Mouse (Mus musculus): Measurements from ENCODE around the gene Krt222. TPM values are rescaled to one million over a fixed set of nuclear protein-coding genes. Genes with fewer than 3 reads are reported as not detected.

The Krt222 gene
- polyA plus RNA-seq, 1 experiment from 2014 or later = 0.98 TPM

- peak within 1 kb of the TSS; percentile 75 for H3K4me2 ChIP-seq (replicated peaks)
- no peaks in the 10 kb centered on the region for H3K9me3 ChIP-seq (replicated peaks)
- peak; percentile 91 for ATAC-seq (ENCODE audit: low FRiP score)
- H3K36me3 ChIP-seq = peaks cover 18% of the 10 kb centered on the region
- H3K27ac ChIP-seq = peak within 1 kb of the TSS; percentile 99
- whole genome bisulfite sequencing = 0% methylated on average over 87 of the region's 87 CpGs
- H3K9ac ChIP-seq = peak within 1 kb of the TSS; percentile 98
- H3K27me3 ChIP-seq = no peaks in the 10 kb centered on the region
- peak within 1 kb of the TSS; percentile 80 for H3K4me3 ChIP-seq
- H3K4me1 ChIP-seq = peaks cover 28% of the 10 kb centered on the region
Measured at GRCm38 (mm10) chr11:99230261-99231048, 13.4 kb downstream of the Krt222 start, which contains the start of gene Smarce1. Smarce1 (minus strand) TSS chr11:99231017.

DNA sequence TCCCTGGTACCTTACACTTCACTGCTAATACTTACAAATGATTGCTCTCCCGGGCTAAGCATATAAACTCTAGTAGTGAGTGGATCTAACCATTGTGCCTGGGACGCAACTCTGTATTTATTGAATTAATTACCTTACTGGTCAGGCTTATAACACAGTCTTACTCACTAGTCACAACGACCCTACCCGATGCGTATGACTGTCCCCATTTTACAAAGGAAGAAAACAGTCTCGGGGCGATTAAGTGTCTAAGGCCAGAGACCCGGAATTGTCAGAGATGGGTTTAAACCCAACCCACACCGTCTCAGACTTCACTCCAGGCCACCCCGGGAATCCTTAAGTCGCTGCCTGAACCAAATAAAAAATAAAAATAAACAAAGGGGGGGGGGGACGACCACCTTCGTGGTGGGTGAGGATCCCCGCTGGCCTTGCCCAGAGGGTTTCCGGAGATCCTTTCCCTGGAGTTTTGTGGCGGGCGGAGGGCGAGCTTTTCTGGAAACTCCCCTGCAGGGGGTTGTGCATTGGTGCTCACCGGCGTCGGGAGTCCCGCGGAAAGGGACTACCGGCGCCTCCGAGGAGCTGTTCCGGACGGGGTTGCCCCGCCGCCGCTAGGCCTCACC is 14.1 kb downstream of the Krt222 start:
- Histone ChIP-seq H3K27ac (peak overlapping the region; percentile 99), H3K36me3 (peaks cover 24% of the 10 kb centered on the region)
- peak; percentile 61 for ATAC-seq (ENCODE audit: low FRiP score)

DNA sequence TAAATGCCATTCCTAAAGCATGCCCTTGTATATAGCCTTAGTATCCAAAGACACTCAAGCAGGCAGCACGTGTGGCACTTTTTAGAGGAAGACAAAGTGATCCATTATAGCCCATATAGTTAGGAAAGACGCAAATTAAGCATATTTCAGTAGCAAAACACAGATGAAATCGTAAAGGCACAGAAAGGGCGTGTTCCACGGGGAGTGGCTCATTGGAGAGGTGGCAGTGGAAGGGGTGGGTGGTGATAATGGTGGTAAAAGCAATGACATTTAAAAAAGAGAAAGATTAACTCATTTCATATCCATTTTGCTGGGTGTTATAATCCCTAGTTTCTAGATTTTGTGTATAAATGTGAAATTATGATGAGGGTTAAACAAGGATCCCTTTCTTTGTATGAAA is 17.6 kb downstream of the Krt222 start:
- ATAC-seq (ENCODE audit: low FRiP score) = no peak
- H3K4me3 ChIP-seq = no peak overlapping the region
- H3K36me3 ChIP-seq = peaks cover 48% of the 10 kb centered on the region
- H3K9me3 ChIP-seq (replicated peaks) = no peaks in the 10 kb centered on the region
- H3K4me2 ChIP-seq (replicated peaks) = no peak overlapping the region
- WGBS = 90% methylated on average over 5 of the region's 5 CpGs
- H3K4me1 ChIP-seq = peaks cover 25% of the 10 kb centered on the region
- no peak overlapping the region for H3K9ac ChIP-seq
- H3K27ac ChIP-seq = no peak overlapping the region
- H3K27me3 ChIP-seq = no peaks in the 10 kb centered on the region

More for the DNA sequence above, 14.1 kb downstream of the Krt222 start:
- Histone ChIP-seq H3K27me3 (no peaks in the 10 kb centered on the region), H3K9me3 (replicated peaks) (no peaks in the 10 kb centered on the region), H3K4me1 (peaks cover 28% of the 10 kb centered on the region), H3K4me2 (replicated peaks) (peak overlapping the region; percentile 75), H3K9ac (peak overlapping the region; percentile 98), H3K4me3 (peak overlapping the region; percentile 80)
- WGBS = under 1% methylated on average over 31 of the region's 31 CpGs

DNA sequence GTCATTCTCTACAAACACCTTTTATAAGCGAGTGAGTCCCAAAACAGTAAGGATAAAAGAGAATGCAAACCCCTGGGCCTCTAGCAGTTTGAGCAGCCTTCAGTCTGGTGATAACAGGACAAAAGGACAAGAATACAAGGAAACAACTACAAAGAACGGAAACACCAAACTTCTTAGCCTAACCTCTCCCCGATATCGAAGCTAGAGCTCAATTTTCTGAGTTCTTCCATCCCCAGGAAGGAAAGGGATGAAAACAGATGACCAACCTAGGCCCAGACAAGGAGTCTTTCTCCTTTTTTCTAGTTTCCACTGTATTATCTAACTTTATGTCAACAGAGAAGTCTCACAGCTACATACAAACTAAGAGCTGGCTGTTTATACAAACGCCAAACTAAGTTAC is 20.6 kb downstream of the Krt222 start:
- Histone ChIP-seq H3K27ac (no peak overlapping the region), H3K9me3 (replicated peaks) (no peaks in the 10 kb centered on the region), H3K4me2 (replicated peaks) (no peak overlapping the region), H3K9ac (no peak overlapping the region), H3K4me1 (peaks cover 16% of the 10 kb centered on the region), H3K4me3 (no peak overlapping the region), H3K27me3 (no peaks in the 10 kb centered on the region), H3K36me3 (peaks cover 67% of the 10 kb centered on the region)
- 90% methylated on average over 5 of the region's 5 CpGs for whole genome bisulfite sequencing
- no peak for ATAC-seq (ENCODE audit: low FRiP score)

DNA sequence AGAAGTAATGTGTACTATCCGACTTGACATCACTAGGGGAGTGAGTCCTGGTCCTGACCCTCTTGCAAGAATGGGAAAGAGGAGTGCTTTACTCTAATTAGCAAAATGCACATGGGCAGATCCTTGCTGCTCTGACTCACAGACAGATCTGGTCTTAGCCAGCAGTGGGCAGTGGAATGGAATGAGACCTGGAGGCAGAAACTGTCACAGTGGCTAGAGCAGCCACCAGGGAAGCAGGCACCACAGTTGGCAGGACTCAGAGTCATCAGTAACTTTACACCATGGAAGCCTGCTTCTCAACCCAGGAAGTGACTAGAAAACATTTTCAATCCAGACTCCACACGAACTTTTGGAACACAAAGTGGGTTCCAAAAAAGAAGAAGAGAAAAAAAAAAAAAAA is 22.1 kb downstream of the Krt222 start:
- Histone ChIP-seq H3K4me2 (replicated peaks) (no peak overlapping the region), H3K36me3 (peaks cover 67% of the 10 kb centered on the region), H3K4me3 (no peak overlapping the region), H3K4me1 (peaks cover 6% of the 10 kb centered on the region; the same call in 1 of the 2 replicates), H3K9me3 (replicated peaks) (no peaks in the 10 kb centered on the region), H3K27ac (no peak overlapping the region), H3K27me3 (no peaks in the 10 kb centered on the region), H3K9ac (no peak overlapping the region)
- WGBS = 86% methylated on average over 2 of the region's 2 CpGs
- ATAC-seq (ENCODE audit: low FRiP score) = no peak

DNA sequence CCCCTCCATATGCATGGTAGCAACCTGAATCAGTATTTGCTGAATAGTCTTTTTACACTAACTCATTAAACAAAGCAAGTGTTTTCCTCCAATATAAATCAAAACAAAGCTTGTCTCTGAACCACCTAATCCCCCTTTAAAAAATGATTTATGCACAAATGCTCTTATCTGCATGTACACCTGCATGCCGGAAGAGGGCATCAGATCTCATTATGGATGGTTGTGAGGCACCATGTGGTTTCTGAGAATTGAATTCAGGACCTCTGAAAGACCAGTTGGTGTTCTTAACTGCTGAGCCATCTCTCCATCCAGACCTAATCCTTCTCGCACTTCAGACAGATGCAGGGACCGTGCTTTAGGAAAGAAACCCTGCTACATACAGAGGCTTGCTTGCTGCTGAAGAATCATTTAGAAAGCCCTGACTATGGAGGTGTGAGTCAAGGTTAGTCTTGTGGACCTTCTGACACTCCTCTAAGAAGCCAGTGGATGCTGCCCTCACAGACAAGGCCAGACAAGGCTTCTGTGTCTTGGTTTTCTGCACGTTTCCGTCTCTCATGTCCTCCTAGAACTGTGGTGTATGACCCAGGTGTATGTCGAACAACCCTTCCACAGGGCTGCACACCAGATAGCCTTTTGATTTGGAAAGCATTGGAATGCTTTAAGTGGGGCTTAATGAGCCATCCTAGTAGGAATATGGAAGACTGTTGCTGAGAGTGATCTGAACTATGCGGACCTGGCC is 26.5 kb downstream of the Krt222 start:
- Histone ChIP-seq H3K4me3 (no peak overlapping the region), H3K9me3 (replicated peaks) (no peaks in the 10 kb centered on the region), H3K9ac (no peak overlapping the region), H3K4me1 (no peaks in the 10 kb centered on the region), H3K36me3 (peaks cover 80% of the 10 kb centered on the region), H3K27me3 (no peaks in the 10 kb centered on the region), H3K4me2 (replicated peaks) (no peak overlapping the region), H3K27ac (no peak overlapping the region)
- 93% methylated on average over 7 of the region's 7 CpGs for WGBS
- ATAC-seq (ENCODE audit: low FRiP score) = no peak

DNA sequence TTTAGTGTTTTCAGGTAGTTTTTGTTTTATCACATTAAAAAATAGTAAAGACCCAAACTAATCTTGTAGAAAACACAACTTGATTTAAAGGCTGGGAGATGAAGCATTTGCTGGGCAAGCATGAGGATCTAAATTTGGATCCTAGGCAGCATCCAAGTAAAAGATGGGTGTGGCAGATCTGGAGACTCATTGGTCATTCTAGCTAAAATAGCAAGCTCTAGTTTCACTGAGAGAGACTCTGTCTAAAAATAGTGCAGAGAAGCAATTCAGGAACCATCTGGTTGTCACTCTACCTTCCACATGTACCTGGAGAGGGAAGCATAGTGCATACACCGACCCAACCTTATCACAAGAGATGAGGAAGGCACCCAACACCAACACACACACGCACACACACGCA is 27.7 kb downstream of the Krt222 start:
- ATAC-seq (ENCODE audit: low FRiP score) = no peak
- peaks cover 82% of the 10 kb centered on the region for H3K36me3 ChIP-seq

GRCm38 (mm10) chr11:99212693-99213092 is 31.2 kb downstream of the Krt222 start:
- no peaks in the 10 kb centered on the region for H3K27me3 ChIP-seq
- H3K27ac ChIP-seq = no peak overlapping the region
- WGBS = 87% methylated on average over 7 of the region's 7 CpGs
- H3K4me1 ChIP-seq = no peaks in the 10 kb centered on the region
- no peak overlapping the region for H3K4me3 ChIP-seq
- no peak overlapping the region for H3K9ac ChIP-seq
- H3K9me3 ChIP-seq (replicated peaks) = no peaks in the 10 kb centered on the region
- ATAC-seq (ENCODE audit: low FRiP score) = no peak
- H3K36me3 ChIP-seq = peaks cover 83% of the 10 kb centered on the region
- H3K4me2 ChIP-seq (replicated peaks) = no peak overlapping the region

More for the DNA sequence above, 27.7 kb downstream of the Krt222 start:
- Histone ChIP-seq H3K4me3 (no peak overlapping the region), H3K4me1 (no peaks in the 10 kb centered on the region), H3K9me3 (replicated peaks) (no peaks in the 10 kb centered on the region), H3K9ac (no peak overlapping the region), H3K4me2 (replicated peaks) (no peak overlapping the region), H3K27me3 (no peaks in the 10 kb centered on the region), H3K27ac (no peak overlapping the region)
- WGBS = over 99% methylated on average over 3 of the region's 3 CpGs

- ATAC-seq (ENCODE audit: low FRiP score) = no peak
Measured at GRCm38 (mm10) chr11:99211964-99212363, 31.9 kb downstream of the Krt222 start.

GRCm38 (mm10) chr11:99208105-99208669 is 35.7 kb downstream of the Krt222 start:
- H3K4me3 ChIP-seq = no peak overlapping the region
- H3K4me2 ChIP-seq (replicated peaks) = no peak overlapping the region
- no peak for ATAC-seq (ENCODE audit: low FRiP score)
- H3K4me1 ChIP-seq = no peaks in the 10 kb centered on the region
- H3K27ac ChIP-seq = no peak overlapping the region
- peaks cover 41% of the 10 kb centered on the region for H3K36me3 ChIP-seq
- 80% methylated on average over 8 of the region's 8 CpGs for WGBS
- no peaks in the 10 kb centered on the region for H3K27me3 ChIP-seq
- H3K9me3 ChIP-seq (replicated peaks) = no peaks in the 10 kb centered on the region
- H3K9ac ChIP-seq = no peak overlapping the region

More at GRCm38 (mm10) chr11:99211964-99212363, 31.9 kb downstream of the Krt222 start:
- H3K36me3 ChIP-seq = peaks cover 75% of the 10 kb centered on the region
- H3K4me1 ChIP-seq = no peaks in the 10 kb centered on the region
- H3K4me3 ChIP-seq = no peak overlapping the region
- no peak overlapping the region for H3K9ac ChIP-seq
- H3K4me2 ChIP-seq (replicated peaks) = no peak overlapping the region
- no peak overlapping the region for H3K27ac ChIP-seq
- H3K9me3 ChIP-seq (replicated peaks) = no peaks in the 10 kb centered on the region
- no peaks in the 10 kb centered on the region for H3K27me3 ChIP-seq
- 79% methylated on average over 2 of the region's 2 CpGs for WGBS

GRCm38 (mm10) chr11:99207449-99207848 is 36.4 kb downstream of the Krt222 start:
- Histone ChIP-seq H3K27ac (no peak overlapping the region), H3K27me3 (no peaks in the 10 kb centered on the region), H3K9me3 (replicated peaks) (no peaks in the 10 kb centered on the region), H3K4me2 (replicated peaks) (no peak overlapping the region), H3K4me3 (no peak overlapping the region), H3K36me3 (peaks cover 34% of the 10 kb centered on the region), H3K4me1 (no peaks in the 10 kb centered on the region), H3K9ac (no peak overlapping the region)
- no peak for ATAC-seq (ENCODE audit: low FRiP score)
- WGBS = 33% methylated on average over 2 of the region's 2 CpGs

DNA sequence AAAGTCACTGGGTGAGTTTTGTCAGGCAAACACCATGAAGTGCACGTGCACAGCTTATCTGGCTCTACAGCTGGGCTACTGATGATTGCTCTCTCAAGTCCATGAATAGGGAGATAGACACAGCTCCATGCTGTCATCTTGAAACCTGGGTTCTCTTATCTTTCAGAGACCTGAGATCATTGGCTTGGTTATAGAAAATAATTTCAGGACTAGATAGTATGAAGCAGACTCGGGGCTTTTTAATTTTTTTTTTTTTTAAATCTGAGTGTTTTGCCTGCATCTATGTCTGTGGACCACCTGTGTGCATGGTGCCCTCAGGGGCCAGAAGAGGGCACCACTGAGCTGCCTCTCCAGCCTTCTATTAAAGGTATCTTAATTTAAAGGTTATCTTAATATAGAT is 36.9 kb downstream of the Krt222 start:
- no peaks in the 10 kb centered on the region for H3K9me3 ChIP-seq (replicated peaks)
- no peak overlapping the region for H3K27ac ChIP-seq
- no peaks in the 10 kb centered on the region for H3K4me1 ChIP-seq
- no peaks in the 10 kb centered on the region for H3K27me3 ChIP-seq
- ATAC-seq (ENCODE audit: low FRiP score) = no peak
- H3K4me2 ChIP-seq (replicated peaks) = no peak overlapping the region
- no peak overlapping the region for H3K9ac ChIP-seq
- H3K4me3 ChIP-seq = no peak overlapping the region
- 31% methylated on average over 2 of the region's 2 CpGs for WGBS
- H3K36me3 ChIP-seq = peaks cover 29% of the 10 kb centered on the region
